Mouse (Mus musculus): ENCODE data around the gene Urgcp. TPM values are rescaled to one million over a fixed set of nuclear protein-coding genes. Genes with fewer than 3 reads are reported as not detected.
"Not testable (repeated sequence)": the region's sequence is repeated elsewhere in the genome, so short reads cannot be mapped to it uniquely, and the experiment has no call there.

Gene Urgcp
- polyA plus RNA-seq (2017; shearing (Covaris generic)) = 1 to 10 TPM; 5.2 to 9.1 TPM

DNA sequence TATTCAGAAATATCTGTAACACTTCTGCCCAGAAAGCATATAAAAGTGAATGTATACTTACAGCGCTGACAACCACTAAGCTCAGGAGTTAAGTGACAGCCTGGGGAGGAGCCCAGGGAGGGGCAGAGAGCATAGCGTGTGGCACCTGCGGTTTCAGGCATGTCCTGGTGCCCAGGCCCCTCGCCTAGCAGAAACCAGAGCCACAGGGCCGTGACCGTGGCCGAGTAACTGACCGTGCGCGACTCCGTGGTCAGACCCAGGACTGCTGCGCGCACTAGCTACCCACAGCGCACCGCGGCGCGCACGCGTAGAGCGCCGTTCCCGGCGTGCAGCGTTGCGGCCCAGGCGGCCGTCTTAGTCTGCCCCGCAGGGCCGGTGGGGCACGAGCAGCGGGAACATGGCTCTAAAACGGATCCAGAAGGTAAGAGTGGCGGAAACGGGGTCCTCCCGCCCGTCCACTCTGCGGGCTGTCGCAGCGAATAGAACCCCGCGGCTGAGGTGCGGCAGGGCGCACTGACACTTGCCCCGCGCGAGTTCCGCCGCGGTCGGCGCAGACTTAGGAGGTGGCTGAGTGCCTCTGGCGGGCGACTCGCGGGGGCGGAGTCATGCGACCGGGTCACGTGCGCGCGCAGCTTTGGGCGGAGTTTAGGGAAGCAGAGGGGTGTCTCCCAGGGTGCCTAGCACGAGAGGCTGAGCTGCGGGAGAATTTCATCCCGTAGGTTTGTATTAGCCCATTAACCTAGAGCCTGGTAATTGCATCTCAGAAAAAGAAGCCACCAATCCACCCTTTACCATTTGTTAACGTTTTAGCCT, at the start of gene Urgcp:
Urgcp (minus strand) TSS at position 557 of the 813 bp plus-strand sequence.
- peak; percentile 94 for ATAC-seq

DNA sequence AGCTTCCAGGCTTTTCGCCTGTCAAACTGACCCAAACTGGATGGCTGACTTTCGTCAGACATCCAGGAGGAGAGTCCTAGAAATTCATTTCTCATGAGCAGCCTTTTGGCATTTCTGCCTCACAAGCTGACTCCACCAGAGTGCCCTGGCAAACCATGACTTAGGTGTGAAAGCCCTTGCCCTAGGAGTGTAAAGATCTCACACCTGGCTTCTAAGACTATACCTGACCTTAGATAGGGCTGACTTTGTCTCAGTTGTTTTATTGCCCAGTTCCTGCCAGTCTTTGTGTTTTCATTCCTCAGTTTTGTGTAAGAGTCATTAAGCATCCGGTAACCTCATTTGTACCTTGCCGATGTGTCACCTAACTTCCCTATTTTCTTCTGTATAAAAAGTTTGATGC, 47.3 kb upstream of the Urgcp start:
- not testable (repeated sequence) for ATAC-seq

DNA sequence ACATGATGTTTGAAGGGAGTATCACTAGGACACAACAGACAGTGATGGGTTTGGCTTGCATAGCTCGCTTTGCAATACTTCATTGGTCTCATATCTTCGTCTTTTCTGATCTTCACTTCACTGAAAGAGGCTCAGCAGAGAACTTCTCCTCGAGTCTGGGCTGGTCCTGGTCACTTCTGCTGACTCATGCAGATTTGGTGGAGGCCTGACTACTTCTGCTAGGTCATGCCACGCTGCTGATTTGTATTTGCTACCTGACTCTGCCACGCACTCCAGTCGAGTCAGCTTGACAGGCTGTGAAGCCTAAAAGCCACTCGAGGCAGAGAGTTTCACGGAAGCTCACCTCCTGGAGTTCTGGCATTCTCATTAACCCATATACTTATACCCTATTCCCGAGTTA, 45.8 kb upstream of the Urgcp start:
- ATAC-seq = no peak

DNA sequence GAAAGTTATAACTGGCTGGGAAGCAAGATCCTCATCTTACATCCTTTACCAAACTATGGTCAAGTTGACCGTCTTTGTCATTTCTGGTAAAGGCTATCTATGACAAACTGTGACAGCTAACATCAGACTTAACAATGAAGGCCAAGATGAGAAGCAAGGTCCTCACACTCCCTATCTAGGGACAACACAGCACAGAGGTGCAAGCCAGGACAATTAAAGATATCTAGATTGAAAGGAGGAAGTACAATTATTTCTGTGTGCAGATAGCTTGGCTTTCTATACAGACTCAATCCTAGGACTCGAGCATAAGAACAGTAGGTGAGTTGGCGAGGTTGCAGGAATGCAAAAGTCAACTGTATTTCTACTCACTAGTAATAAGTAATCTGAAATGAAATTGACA, 43.5 kb upstream of the Urgcp start:
- no peak for ATAC-seq

DNA sequence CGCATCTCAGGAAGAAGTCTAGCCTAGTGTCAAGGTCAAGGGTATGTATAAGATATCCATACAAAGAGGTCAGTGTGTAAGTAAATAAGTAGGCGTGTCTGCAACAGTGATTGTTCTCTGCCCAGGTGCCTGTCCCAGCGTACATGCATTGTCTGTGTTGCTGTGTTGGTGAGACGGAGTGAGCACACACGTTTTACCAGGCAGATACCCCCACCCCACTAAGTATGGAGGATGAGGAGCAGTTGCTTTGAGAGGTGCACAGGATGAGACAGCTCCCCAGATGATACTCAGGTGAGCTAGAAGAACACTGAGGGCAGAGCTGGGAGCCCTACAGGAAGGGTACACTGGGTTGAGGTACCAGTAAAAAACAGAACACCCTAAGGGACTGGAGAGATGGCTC, 42.0 kb upstream of the Urgcp start:
- ATAC-seq = no peak

DNA sequence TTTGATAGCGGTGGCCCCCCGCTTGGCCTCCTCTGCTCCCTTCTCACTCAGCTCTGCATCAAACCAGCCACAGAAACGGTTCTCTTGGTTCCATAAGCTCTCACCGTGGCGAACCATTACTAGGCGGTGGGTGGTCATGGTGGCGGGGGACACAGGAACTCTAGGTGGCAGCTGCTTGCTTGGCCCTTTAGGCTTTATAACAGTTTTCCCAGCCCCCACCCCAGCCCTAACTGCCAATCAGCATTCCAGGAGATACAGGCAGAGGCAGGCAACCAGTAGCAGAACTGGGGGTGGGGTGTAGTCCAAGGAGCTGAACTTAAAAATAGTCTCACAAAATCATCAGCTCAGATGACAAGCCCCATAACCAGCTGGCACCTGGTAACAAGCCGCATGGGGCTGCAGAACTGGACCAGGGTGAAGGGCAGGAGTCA, 41.4 kb upstream of the Urgcp start, which contains the start of gene Pgam2:
Pgam2 (minus strand) TSS at position 183 of the 431 bp plus-strand sequence.
- ATAC-seq = no peak

DNA sequence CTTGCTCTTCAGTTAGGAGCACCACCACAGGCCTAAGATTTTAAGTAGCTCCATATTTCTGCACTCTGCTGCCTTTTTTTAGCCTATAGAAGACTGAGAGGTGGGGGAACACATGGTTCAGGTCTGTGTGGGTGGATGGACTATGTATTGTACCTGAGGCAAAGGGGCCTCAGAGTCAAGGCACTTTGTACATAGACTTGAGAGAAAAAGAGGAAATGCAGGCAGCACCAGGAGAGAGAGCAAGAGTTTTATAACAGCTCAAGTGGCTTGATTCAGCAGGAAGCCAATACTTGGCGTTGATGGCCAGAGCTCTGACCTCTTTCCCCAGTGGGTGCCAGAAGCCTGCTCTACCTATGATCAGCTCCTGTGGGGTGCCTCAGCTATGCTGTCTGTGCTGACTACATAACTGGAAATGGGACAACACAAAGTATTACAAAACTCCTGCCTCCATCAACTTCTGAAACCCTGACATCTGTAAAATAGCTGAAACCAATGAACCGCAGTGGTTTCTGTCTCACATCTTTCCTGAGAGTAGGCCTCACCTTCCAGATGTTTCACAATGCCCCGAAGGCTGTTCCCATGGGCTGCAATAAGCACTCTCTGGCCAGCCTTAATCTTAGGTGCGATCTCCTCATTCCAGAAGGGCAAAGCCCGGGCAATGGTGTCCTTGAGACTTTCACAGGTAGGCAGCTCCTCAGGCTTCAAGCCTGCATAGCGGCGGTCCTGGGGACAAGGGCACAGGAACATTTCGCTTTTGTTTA, 40.5 kb upstream of the Urgcp start:
- ATAC-seq = no peak

DNA sequence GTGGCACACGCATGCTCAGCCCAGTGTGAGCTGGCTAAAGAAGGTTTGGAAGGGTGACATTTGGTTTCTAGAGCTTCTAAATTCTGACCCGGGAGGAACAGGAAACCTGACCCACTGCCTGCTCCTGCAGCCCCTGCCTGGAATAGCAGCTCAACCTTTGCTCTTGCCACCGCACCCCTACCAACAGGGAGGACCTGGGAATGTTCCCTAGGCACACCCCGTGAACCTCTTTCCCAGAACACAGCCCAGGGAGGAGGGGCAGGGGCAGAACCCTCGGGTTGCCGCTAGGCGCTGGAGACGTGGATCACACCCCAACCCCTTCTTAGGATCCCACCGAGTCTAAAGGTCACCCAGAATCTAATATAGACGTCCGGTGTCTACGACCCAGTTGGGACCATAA, 39.8 kb upstream of the Urgcp start:
- ATAC-seq = no peak

DNA sequence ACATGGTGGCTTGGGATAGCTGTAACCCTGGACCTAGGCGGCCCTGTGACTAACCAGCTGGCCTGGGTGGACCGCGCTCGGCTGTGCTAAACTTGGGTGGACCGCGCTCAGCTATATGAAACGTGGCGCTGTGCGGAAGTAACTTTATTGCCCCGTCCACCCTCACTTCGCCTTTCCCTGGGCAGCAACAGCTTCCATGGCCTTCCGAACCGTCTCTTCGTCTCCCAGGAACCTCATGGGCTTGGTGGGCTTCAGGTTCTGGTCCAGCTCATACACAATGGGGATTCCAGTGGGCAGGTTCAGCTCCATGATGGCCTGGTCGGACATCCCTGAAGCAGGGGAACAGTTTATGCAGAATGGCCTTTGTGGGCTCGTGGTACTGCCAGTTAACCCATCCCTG, 39.3 kb upstream of the Urgcp start:
- no peak for ATAC-seq

DNA sequence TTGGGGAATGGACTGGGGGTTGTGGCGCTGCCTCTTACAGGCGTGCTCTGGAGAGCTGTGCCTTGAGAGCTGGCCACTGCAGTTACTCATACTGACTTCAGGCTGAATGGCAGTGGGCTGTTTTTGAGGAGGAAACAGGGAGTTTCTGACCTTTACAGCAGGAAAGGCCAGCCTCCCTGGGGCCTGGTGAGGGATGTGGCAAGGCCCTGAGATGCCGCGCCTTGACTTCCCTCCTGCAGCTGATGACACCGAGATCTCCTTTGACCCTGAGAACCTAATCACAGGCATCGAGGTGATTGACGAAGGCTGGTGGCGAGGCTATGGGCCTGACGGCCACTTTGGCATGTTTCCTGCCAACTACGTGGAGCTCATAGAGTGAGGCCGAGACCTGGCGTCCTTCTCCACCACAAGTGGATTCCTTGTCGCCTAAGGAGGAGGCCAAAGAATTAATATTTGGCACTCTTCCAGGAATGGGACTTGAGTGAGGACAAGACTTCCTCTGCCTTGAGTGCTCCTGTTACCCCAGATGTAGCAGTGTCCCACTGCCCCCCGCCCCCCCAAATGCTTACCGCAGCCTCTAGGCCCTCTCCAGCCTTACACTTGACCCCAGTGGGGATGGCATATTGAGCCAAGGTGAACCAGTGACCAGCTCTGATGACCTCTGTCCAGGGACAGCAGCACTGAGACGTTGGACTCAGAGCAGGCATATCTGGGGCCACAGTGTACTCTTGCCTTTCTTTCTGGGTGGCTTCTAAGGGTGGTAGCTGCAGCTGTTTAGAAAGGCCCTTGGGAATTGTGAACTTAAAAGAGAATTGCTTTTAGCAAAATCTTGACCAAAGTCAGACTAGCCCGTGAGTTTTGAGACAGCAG, 37.7 kb upstream of the Urgcp start:
- no peak for ATAC-seq

DNA sequence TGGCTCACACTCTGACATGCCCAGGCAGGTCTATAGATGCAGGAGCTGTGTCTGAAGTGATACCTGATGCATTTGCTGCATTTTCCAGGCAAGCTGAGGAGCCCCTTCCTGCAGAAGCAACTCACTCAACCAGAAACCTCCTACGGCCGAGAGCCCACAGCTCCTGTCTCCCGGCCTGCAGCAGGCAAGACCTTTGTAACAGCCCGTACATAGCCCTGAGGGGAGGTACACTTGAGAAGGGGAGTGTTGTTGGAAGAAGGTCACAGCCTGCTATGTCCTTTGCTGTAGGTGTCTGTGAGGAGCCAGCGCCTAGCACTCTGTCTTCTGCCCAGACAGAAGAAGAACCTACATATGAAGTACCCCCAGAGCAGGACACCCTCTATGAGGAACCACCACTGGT, 35.8 kb upstream of the Urgcp start:
- ATAC-seq = no peak

DNA sequence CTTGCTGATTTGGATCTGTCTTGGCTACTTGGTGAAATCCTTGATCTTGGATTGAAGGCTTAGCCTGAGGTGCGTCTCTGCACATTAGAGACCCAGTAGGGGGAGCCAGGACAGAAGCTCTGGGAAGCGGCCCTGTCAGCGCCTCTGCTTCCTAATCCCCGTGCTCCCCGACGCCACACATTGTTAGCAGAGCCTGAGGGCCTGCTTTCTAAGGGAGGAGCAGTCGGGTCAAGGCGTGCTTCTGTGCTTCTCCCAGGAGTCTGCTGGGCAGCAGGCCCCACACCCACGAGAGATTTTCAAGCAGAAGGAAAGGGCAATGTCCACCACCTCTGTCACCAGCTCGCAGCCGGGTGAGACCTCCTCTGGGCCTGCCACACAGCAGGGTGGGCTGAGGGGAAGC, 35.2 kb upstream of the Urgcp start:
- ATAC-seq = no peak

DNA sequence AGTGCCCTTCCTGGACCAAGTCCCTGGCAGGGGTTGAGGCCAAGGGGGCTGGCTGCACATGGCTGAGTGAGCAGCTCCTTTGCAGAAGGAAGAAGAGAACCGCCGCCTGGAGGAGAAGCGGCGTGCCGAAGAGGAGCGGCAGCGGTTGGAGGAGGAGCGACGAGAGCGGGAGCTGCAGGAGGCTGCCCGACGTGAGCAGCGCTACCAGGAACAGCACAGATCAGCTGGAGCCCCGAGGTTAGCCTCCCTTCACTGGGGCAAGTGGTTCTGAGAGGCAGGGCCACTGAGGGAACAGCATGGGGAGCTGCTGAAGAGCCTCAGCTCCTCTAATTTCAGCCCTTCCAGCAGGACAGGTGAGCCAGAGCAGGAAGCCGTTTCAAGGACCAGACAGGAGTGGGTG, 34.8 kb upstream of the Urgcp start:
- ATAC-seq = no peak

DNA sequence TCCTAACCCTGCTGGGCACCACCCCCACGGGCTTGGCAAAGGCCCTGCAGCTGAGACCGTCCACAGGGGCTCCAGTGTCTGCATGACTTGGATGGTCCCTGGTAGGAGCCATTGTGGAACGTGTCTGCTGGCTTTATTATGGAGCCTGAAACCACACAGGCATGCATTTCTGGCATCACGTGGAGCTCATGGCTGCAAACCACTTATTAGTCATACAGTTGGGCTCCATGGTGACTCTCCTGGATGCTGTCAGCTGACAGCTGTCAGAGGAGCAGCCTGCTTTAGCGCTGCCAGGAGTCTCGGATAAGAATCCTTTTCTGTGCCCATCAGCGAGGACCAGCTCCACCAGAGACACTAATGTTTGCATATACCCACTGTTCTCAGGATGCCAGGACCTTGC, 33.5 kb upstream of the Urgcp start:
- ATAC-seq = no peak

DNA sequence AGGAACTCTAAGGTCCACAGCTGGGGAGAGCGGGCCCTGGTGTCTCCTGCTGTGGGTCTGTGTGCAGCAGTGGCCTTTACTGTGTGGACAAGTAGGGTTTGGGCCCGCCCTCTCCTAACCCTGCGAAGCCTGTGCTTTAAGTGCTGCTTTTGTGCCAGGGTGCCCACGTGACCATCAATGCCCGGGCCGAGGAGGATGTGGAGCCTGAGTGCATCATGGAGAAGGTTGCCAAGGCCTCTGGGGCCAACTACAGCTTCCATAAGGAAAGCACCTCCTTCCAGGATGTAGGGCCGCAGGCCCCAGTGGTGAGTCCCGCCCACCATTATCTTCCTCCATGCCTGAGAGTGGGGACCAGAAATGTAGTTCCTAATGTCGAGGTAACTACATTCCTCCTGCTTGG, 33.1 kb upstream of the Urgcp start:
- no peak for ATAC-seq

DNA sequence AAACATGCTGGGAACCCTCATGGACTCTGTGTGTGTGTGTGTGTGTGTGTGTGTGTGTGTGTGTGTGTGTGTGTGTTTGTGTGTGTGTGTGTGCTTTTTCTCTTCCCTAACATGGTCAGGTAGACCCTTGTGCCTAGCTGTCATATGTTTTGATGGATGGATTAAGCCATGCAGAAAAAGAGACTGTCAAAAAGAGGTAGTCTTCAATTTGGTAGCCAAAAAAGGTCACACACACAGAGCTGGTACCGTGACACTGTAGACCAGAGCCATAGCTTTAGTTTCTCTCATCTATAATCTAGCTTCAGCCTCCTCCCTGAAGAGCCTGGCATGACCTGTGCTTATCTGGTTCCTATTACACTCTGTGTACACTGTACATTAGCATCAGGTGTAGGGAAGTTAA, 28.3 kb upstream of the Urgcp start:
- no peak for ATAC-seq

DNA sequence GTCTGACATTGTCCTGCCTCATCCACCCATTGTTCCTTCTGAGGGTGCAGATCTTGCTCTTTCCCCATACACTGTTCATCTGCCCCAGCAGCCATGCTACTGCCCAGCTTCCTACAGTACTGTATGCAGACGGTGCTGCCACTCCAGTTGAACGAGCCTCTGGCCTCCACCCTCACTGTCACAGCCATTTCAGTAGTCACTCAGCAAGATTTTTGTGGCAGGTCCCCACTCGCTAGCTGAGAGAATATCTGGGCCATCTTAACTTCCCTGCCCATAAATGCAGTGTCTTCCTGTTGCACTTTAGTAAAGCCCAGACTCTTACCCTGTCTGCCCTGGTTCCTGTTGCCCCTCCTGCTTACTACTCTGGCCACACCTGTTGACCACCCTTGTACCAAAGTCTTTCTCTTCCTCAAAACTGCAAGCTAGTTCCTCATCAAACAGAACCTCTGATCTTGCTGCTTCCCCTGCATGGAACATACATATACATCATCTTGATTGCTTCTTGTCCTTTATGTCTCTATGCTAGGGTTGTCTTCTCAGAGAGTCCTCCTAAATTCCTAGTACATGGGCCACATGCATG, 27.7 kb upstream of the Urgcp start:
- ATAC-seq = no peak

DNA sequence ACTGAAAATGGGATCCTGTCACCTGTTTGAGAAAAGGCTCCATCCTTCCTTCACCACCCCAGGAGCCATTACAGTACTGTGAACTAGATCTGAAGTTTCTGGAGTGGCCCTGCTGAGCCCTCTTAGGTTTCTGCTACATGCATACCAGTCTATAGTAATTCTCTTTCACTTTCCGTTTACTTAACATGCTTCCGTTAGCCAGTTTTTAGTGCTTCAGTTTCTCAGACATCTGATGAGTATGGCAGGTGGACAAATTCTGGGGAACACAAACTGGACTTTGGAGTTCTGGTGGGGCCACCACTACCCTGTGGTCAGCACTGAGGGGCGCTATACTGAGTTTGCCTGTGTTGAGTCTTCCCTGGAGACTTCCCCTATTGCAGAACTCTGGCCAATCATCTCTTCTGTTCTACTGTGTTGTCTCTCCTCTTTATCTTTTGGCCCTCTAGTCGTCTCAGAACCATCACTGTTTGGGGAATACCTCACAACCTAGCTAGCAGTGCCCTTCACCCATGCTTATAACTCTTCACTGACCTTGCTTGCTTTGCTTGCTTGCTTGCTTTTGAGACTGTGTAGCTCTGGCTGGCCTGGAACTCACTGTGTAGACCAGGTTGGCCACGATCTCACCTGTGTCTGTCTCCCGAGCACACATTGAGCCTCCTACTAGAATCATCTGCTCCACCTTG, 27.0 kb upstream of the Urgcp start:
- peak; percentile 53 for ATAC-seq

DNA sequence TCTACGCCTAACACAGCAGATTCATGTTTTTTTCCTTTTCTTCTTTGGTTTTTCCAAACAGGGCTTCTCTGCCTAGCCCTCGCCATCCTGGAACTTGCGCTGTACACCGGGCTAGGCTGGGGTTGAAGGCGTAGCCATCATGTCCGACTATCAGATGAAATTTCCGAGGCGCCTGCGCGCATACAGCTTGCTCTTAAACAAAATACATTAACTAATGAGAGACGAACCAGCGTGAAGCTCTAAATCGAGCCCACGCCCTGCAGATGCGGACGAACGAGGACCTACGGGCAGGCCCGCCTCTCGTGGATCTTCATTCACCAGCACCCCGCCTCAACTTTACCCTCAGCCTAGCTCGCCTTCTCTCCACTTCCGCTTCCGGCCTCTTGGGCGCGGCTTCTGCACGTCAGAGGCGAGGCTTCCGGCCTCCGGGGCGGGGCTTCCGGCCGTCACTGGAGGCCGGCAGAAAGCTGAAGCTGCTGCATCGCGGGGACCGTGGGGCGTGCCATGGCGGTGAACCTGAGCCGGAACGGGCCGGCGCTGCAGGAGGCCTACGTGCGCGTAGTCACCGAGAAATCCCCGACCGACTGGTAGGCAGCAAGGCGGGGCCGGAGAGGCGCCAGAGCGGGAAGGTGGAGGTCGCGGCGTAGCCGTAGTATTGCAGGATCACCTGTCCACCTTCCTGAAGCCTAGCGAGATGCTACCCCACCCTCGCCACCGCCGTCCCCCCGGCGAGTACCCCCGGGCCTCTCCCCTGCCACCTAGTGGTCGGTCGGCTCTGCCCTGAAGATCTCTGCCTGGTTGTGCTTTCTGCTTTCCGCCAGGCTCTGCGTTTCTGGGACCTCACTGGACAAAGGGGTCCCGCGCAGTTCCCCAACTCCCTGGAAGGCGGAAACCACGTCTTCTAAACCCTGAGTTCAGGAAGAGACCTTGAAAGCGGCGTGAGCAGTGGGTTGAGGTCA, 26.2 kb upstream of the Urgcp start, which contains the start of gene Dbnl:
Dbnl (plus strand) TSS at position 433 of the 959 bp plus-strand sequence.
- ATAC-seq = peak; percentile 89

DNA sequence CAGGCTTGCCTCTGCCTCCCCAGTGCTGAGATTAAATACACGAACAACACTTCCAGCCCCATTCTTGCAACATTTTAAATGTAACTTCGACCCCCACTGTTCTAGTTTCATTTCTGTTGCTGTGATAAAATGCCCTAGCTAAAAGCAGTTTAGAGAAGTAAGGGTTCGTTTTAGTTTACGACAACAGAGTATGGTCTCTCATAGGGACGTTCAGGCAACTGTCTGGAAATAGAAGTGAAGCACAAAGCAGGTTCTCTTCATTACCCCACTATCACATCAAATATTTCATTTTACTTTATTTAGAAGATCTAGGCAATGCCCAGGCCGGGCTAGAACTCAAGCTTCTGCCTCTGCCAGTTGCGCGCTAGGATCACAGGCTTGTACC, 25.5 kb upstream of the Urgcp start:
- ATAC-seq = no peak

DNA sequence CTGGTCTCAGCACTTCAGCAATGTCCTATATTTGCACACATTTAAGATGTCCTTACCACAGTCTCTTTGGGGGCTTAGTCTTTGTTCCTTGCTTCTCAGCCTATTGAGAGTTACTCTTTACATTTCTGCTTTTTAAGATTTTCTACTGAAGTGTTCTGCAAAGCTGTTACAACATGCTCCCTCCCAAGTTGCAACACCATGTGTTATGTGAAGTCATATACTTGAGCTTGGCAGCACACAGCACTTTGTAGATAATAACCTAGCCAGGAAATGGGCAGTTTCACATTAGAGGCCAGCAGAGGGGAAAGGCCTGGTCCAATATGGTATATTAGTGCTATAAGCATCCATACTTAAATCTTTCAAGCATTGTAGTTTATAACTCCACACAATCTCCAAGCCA, 23.6 kb upstream of the Urgcp start:
- ATAC-seq = no peak

All from CD4-positive, CD25-positive, alpha-beta regulatory T cell, adult 4 months (primary cell).